Mouse (Mus musculus): ENCODE measurements around the gene Hspbap1. TPM values are rescaled to one million over a fixed set of nuclear protein-coding genes. Genes with fewer than 3 reads are reported as not detected.

Gene Hspbap1
- total RNA-seq, 2 experiments from 2014 or later, result 6.7 to 7.6 TPM

DNA sequence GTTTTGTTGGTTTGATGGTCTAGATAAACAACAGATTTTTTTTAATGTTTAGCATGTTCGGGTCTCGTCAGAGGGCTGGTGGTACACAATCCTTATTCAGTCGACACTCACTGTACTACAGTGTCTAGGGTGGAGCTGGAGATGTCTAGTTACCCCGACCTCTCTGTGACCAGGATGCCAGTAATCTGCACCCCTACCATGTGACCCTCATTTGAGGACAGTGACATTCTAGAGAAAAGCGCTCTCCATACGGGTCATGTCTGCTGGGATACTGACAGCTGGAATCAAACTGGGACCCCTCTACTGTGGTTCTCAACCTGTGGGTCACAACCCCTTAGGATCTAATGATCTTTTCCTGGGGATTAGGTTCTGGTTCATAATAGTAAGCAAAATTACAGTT is 99.5 kb downstream of the Hspbap1 start:
- H3K27ac ChIP-seq, result no peak overlapping the region

DNA sequence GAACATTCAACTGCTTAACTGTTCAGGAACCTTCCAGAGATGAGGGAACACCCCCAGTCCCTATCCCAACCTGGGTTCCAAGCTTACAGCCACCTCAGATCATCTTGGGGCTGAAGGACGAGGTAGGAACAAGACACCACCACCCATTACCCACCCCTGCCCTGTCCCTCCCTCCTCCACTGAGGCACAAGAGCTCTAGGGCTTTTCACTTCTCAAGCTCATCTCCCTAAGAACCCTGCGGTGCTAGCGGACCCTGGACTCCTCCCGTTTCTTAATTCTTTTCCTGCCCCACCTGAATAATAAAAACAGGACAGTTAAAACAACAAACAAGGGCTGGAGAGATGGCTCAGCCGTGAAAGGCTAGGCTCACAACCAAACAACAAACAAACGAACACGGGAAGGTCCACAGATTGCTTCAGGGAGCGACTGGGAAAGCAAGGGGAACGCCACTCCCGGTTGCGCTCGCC is 100.4 kb downstream of the Hspbap1 start:
- DNase-seq (ENCODE audit: extremely low spot score in 1 of 2, low spot score in 2 of 2), result no peak
- peak overlapping the region; percentile 72 for H3K4me3 ChIP-seq
- H3K27ac ChIP-seq, result peak overlapping the region; percentile 74; the same call in 1 of the 2 replicates
- intact Hi-C loops (cut with DNase I), result no loop called here
- no peak for TF ChIP-seq CTCF (IDR thresholded peaks at IDR 0.05)

More for the DNA sequence above, 99.5 kb downstream of the Hspbap1 start:
- H3K4me3 ChIP-seq, result no peak overlapping the region
- DNase-seq (ENCODE audit: extremely low spot score in 1 of 2, low spot score in 2 of 2), result no peak
- intact Hi-C loops (cut with DNase I), result no loop called here
- TF ChIP-seq CTCF (IDR thresholded peaks at IDR 0.05), result no peak

DNA sequence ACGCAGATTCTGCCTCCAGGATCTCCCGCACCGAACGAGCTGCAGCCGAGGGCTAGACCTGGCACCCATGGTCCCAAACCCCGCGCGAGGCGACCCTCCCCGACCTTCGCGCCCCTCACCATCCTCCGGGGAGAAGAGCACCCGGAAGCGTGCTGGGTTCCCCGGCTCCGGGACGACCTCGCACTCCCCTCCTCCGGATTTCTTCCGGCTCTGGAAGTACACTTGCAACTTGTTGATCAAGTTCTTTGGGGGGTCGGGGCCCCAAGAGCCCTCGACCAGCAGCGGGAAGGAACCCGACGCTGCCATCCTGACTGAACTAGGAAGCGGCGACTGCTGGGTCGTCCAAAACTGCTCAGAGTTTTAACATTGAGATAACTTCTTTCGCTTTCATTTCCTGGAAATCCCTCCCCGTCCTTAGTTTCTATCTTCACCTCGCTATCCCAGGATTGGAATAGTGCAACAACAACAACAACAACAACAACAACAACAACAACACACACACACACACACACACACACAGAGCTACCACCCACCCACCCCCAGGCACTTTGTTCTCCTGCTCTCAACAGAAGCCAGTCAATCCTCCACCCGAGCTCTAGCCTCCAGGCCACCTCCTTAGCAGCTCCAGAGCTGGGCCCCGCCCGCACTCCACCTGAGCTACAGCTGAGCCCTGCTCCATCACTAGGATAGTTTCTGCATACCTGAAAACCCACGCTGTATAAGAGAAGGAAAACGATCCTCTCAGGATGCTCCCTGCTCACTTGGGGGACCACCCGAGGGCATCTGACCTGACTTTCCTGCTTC is 101.1 kb downstream of the Hspbap1 start, which contains the start of gene Parp14:
Gene Parp14 (minus strand): TSS at position 497 of the 804 bp plus-strand sequence.
- intact Hi-C loops (cut with DNase I), result no loop called here
- no peak for TF ChIP-seq CTCF (IDR thresholded peaks at IDR 0.05)
- Histone ChIP-seq H3K4me3 (peak within 1 kb of the TSS; percentile 72), H3K27ac (peak within 1 kb of the TSS; percentile 74; the same call in 1 of the 2 replicates)
- DNase-seq (ENCODE audit: extremely low spot score in 1 of 2, low spot score in 2 of 2), result no peak

DNA sequence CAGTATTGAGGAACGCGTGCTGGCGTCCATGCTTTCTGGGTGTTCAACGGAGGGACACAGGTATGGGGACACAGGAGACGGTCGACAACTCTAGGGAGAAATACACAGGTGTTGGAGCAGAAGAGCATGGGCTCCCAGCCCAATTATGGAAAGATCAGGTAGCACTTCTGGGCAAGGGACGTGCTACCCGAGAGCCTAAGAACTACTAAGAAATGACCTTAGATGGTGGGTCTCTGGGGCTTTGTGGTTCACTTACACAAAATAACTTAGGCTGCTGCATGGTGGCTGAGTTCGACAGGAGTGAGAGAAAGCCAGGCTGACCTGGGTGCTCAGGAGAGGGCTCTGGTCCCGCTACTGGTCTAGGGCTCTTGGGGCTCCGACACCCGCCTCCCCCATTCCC is 101.7 kb downstream of the Hspbap1 start:
- no peak for DNase-seq (ENCODE audit: extremely low spot score in 1 of 2, low spot score in 2 of 2)
- Histone ChIP-seq H3K4me3 (peak overlapping the region; percentile 40), H3K27ac (no peak overlapping the region)
- TF ChIP-seq CTCF (IDR thresholded peaks at IDR 0.05), result no peak
- intact Hi-C loops (cut with DNase I), result no loop called here

DNA sequence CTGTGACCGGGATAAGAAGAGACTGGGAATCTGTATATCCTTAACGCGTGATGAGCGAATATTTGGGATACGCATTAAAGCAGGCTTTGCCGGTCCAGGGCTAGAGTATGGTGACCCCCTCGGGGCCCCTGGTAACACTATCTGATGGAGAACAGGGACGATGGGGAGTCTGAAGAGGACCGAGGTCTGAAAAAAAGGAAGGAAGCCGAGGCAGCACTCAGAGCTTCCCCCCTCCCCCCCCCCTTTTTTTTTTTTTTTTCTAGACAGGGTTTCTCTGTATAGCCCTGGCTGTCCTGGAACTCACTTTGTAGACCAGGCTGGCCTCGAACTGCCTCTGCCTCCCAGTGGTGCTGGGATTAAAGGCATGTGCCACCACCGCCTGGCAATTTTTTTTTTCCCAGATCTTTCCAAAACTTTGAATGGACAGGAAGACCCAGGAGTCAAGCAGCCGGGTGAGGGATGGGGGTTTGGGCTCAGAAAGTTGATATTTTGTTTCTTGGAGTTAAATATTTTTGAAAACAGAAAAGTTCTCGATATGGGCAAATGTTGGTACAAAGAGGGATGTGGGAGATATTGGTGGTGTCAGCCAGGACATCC is 102.3 kb downstream of the Hspbap1 start:
- no peak for DNase-seq (ENCODE audit: extremely low spot score in 1 of 2, low spot score in 2 of 2)
- TF ChIP-seq CTCF (IDR thresholded peaks at IDR 0.05), result no peak
- no peak overlapping the region for H3K4me3 ChIP-seq
- intact Hi-C loops (cut with DNase I), result no loop called here
- no peak overlapping the region for H3K27ac ChIP-seq

DNA sequence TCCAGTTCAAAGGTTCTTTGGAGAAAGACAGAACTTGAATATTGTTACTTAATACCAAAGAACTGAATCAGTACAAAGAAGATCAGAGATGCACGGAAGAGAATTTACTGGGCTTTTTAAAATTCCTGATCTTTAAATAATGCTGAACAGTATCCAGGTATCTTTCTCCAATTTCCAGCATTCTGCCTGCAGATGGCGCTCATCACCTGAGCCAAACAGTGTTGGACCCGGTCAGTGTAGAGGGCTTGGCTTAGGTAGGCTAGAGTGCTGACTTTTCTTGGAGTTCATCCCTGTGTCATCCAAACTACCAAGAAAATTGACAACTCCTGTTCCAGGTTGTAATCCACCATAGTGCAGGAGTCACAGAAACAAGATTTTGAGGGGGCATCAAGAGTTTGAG is 104.2 kb downstream of the Hspbap1 start:
- Histone ChIP-seq H3K27ac (no peak overlapping the region), H3K4me3 (no peak overlapping the region)
- intact Hi-C loops (cut with DNase I), result loop anchor here (2.0 kb wide), 1 partner anchor 64 kb away; the partner anchor contains the start of genes Dtx3l and Parp9
- peak in 1 of 2 experiments; percentile 36 for DNase-seq (ENCODE audit: extremely low spot score in 1 of 2, low spot score in 2 of 2)
- TF ChIP-seq CTCF (IDR thresholded peaks at IDR 0.05), result peak; percentile 67

Other genes with a start within 250 kb of the Hspbap1 start
- gene Sema5b, start 229.2 kb upstream of the Hspbap1 start, total RNA-seq (2021), result 10 to 100 TPM; 13.2 to 17.5 TPM
- gene Dirc2, start 1.0 kb upstream of the Hspbap1 start, total RNA-seq (2021), result 10 to 100 TPM; 61.3 to 67.1 TPM
- 1 to 10 TPM; 1.1 to 1.4 TPM for gene Parp14, start 101.2 kb downstream of the Hspbap1 start, total RNA-seq (2021)
- gene Parp9, start 168.1 kb downstream of the Hspbap1 start, total RNA-seq (2021), result 1 to 10 TPM; 2.3 to 3.9 TPM
- gene Dtx3l, start 168.8 kb downstream of the Hspbap1 start, total RNA-seq (2021), result 1 to 10 TPM; 3.5 to 3.6 TPM
- gene Kpna1, start 208.4 kb downstream of the Hspbap1 start, total RNA-seq (2021), result 100 to 1,000 TPM; 132 to 157 TPM